Mouse (Mus musculus): ENCODE measurements around the gene Ina.

- no peak for TF ChIP-seq TAL1 (IDR thresholded peaks at IDR 0.05; ENCODE audit: low read length)
- TF ChIP-seq GATA1 (IDR thresholded peaks at IDR 0.05; ENCODE audit: low read length): no peak
Observed at GRCm38 (mm10) chr19:47017831-47018230, 3.3 kb downstream of the Ina start.
